Mouse (Mus musculus) right cerebral cortex, postnatal 10 days (tissue): ENCODE measurements at regions not wholly inside any gene's neighbourhood (a gene's known extent, or its start where the extent isn't known, plus 50 kb on each side); places are given as distances from the start of the nearest gene placed in this dataset.

ENCODE experiments used
- DNase-seq, 2 experiments: peaks; one replicate each; pipeline ENCODE4 v3.0.0; 2021; ENCODE audit warnings: low spot score in 2 of 2

- no peak for DNase-seq
These were observed 431.6 kb upstream of the Ubash3b start for GRCm38 (mm10) chr9:41592900-41593690.

- DNase-seq = no peak
These were observed 430.6 kb upstream of the Ubash3b start for GRCm38 (mm10) chr9:41592101-41592500.

GRCm38 (mm10) chr9:41590164-41590563, 428.7 kb upstream of the Ubash3b start:
- DNase-seq = peak; percentile 64 to 75

DNA sequence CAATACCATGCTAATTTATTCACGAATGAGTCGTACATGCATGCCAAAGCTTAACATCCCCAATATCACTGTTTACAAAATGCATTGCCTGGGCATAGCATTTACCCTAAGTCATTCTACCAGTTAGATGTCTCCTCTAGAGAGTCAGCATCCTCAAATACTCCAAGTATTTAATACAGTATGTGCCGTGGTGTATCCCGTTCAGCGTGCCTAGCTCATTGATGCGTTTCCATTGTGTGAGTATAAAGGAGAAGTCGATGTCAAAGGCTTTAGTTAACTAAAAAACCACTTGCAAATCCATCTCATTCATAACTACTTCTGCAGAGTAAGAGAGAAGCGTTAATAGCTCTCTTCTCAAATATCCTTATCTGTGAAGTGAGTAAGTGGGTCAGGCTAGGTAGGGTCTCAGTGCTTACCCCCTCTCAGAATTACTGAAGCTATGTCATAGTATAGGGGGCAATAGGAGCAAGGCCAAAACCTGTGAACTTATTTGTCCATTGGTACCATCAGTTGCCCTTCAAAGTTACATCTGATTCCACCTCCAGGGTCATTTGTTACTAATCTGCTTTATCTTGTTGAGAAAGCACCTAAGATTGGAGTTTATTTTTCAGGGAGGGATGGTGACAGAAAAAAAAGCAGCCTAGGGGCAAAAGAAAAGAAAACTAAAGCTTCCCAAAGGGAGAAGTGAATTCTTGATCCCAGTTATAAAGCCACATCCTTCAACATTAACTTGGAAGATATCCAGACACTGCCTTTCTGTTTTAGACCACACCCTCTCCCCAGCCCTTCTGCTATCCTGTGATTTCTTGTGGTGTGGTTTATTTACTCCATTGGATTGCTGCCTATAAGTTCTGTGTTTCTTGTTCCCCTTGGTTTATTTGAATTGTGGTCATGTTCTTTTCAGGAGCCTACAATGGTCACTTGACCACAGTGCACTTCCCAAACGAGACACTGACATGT, 427.2 kb upstream of the Ubash3b start:
- DNase-seq = no peak

DNA sequence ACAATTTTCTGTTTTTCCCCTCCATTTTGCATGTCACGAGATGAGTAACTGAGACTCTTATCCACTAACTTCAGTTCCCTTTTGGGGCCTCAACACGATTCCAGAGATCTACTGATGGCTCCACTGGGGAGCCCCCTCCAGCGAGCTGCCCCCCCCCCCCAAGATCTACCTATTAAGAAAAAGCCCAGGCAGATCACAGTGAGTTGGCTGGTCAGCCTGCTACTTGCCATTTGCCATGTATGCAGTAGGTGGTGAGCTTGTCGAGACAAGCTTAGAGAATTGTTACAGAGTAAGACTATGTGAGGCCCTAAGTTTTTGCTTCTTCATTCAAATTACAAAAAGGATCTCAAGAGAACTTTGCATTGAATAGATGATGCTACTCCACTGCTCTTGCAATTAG, 426.3 kb upstream of the Ubash3b start:
- no peak for DNase-seq

DNA sequence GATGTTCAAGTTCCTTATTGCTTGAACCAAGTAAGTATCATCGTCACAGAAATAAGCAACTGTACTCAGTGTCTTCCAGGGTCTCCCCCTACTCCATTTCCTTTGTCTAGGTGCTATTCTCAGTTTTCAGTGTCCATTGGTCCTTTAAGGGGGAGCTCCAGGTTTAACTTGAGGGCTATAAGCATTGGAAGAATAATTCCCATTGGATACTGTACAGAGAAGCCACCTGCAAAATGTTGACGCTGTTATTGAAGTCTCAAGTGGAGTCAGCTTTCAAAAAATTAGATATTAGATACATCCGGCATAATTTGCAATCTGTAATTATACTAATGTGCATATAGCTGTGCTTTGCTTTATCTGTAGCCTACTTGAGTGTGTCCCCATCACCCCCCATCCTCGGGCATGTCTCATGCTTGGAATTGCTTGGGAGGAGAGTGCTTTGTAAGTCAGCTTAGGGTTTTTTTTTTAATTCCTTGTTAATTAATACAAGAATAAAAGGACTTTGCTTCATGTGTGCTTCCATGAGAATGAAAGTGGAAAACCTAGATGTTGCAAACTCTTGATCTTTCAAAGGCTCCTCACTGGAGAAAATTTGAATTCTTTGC, 425.6 kb upstream of the Ubash3b start:
- peak in 1 of 2 experiments; percentile 27 for DNase-seq

DNA sequence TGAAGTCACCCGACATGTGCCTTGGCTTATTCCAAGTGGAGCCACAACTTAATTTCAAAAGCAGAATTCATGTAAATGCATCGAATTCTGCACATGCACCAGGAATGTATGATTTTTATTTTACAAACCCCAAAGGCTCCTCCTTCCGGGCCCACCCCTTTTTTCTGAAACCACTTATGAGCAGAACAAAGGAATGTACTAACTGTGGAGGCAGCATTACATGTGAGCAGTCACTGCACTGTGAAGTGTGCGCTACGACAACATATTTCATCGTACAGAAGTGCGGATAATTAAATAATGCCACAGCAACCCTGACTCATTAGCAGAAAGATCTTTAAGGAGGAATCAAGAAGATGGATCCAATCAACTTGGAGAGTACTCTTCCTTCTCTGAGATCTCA, 424.8 kb upstream of the Ubash3b start:
- peak in 1 of 2 experiments; percentile 56 for DNase-seq

- DNase-seq = no peak
These were observed 424.3 kb upstream of the Ubash3b start for GRCm38 (mm10) chr9:41585771-41586170.

- no peak for DNase-seq
These were observed 423.5 kb upstream of the Ubash3b start for GRCm38 (mm10) chr9:41585012-41585411.

DNA sequence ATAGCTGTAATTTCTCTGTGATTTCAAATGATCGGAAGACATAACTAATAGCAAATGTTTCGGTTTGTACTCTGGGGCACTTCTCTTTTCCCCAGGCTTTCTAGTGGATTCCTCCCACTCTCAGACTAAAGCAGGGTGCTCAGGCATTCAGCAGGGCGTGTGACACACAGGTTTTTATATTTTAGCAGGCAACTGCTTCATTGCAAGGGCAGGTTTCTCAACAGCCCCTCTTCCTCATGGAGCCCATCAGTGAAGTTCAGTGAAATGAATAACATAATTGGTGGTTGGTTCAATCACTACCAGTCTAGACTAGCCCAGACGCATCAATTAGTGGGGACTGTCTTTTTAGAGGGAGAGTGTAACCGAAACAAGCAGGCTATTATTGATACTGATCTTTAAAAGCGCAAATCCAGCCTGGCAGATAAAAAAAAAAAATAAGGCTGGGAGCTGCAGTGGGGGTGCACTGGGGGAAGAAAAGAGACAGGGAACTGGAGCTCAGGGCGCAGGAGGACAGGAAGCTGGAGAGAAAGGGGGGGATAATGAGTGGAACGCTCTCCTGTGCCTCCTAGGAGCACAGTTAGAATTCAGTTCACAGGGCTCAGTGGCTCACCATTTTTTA, 422.3 kb upstream of the Ubash3b start:
- peak; percentile 62 to 68 for DNase-seq

- DNase-seq = no peak
These were observed 421.8 kb upstream of the Ubash3b start for GRCm38 (mm10) chr9:41583276-41583675.

GRCm38 (mm10) chr9:41582711-41583236, 421.3 kb upstream of the Ubash3b start:
- DNase-seq = no peak

DNA sequence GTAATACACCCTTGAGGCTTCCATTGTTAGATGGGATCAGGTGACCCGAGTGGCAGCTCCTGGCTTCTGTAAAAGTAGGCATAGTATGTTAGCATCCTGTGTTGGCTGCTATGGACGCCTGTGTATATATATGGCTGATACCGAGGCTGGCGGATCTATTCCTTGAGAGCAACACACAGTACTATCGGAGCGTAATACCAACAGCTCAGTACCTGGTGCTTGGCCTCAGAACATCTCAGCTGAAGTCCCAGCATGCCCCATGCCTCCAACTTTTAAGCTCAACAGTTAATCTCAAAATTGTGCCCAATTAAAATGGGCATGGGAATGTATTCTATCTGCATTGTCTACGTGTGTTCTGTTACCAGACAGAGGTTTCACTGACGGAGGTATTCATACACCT, 420.7 kb upstream of the Ubash3b start:
- peak in 1 of 2 experiments; percentile 62 for DNase-seq

- DNase-seq = no peak
These were observed 420.2 kb upstream of the Ubash3b start for GRCm38 (mm10) chr9:41581741-41582140.

GRCm38 (mm10) chr9:41581152-41581551, 419.7 kb upstream of the Ubash3b start:
- peak; percentile 55 to 70 for DNase-seq

DNA sequence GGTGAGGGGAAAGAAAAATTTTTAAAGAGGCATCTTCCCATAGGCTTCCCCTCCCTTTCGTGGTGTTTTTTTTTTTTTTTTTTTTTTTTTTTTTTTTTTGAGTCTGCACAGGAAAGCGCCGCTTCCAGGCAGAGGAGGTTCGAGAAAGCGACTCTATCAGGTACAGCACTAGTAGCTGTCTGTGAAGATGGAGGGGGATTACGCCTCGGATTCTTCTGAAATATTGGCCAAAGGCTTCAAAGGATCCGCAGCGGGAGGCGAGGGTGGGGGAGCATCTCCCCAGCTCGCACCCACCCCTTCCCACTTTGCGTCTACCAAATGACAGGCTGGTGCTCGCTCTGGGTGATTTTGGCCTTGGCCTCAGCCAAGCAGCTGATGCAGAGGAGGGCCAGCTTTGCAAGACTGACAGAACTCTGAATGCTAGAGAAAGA, 419.1 kb upstream of the Ubash3b start:
- DNase-seq = peak; percentile 90 to 94

DNA sequence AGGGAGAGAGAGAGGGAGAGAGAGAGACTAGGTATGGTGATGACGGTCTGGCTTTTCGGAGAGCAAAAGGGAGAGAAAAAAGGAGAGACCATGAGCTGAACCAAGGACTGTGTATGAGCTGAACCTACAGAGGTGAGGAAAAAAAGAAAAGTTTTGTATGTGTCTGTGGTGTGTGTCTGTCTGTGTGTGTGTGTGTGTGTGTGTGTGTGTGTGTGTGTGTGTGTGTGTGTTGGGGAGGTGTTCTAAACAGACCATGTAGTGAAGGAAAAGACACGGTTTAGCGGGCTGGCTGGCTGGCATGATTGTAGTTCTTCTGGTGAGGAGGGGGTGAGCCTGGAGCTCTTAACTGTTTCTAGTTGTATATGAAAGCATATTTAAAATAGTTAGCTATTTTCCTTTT, 418.6 kb upstream of the Ubash3b start:
- peak; percentile 48 to 65 for DNase-seq

- peak; percentile 82 to 89 for DNase-seq
These were observed 417.9 kb upstream of the Ubash3b start for GRCm38 (mm10) chr9:41579107-41580014.

GRCm38 (mm10) chr9:41578221-41579106, 417.0 kb upstream of the Ubash3b start:
- DNase-seq = no peak
